Mouse (Mus musculus): ENCODE data around the gene Gm11541.
"Not testable (repeated sequence)": the region's sequence is repeated elsewhere in the genome, so short reads cannot be mapped to it uniquely, and the experiment has no call there.

DNA sequence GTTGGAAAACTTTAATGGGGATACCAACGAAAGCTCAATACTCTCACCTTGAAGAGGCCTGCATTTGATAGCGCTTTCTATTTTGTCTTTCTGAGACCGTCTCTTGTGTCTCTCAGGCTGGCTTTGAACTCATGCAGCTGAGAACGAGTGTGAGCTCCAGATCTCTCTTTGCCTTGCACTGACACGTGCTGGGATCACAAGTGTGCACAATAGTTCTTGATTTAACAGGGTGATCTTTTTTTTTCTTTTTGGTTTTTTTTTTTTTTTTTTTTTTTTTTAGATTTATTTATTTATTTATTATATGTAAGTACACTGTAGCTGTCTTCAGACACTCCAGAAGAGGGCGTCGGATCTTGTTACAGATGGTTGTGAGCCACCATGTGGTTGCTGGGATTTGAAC, 53.1 kb downstream of the Gm11541 start:
- TF ChIP-seq CTCF (IDR thresholded peaks at IDR 0.05; ENCODE audit: low read depth); EP300 (optimal IDR thresholded peaks at IDR 0.05): not testable (repeated sequence)

Measured in stomach, postnatal 0 days (tissue).